Mouse (Mus musculus): Measurements from ENCODE around the gene Gm45234. TPM values are rescaled to one million over a fixed set of nuclear protein-coding genes. Genes with fewer than 3 reads are reported as not detected.

Gm45234 gene
- polyA plus RNA-seq (2017; shearing (Covaris generic)), result not detected

DNA sequence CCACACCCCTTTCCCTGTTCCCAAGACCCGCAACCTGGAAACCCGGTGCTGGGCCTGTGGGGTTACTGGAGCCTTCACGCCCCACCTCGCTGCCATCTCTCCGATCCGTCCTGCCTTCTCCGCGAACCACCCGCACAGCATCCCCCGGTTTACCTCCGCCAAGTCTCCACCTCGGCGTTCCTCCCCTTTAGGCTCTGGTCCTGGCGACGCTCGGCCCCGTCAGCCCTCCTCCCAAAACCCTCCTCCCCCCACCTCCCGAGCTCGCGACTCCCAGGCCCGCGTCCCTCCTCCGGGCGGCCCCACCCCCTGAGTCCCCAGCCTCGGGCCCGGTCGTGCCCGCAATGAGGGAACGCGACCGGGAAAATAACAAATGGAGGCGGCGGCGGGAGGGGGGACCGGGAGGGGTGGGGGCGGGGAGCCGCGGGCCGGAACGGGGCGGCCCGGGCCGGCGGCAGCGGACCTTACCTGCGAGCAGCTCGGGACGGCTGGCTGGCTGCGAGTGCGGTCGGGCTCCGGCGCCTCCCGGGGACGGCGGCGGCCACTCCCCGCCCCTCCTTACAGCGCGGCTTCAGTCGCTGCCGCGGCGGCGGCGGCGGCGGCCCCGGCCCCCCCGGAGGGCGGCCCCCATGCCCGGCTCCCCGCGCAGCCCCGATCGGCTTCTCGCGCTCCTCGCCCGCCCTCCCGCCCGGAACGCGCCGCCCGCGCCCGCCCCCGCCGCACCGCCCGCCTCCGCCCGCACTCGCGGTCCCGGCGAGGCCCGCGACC lies at the start of gene Gm45234, which contains the start of gene Atn1:
Gene Gm45234 (minus strand): TSS at position 191 of the 765 bp plus-strand sequence.
Gene Atn1 (minus strand): TSS at position 694 of the 765 bp plus-strand sequence.

DNA sequence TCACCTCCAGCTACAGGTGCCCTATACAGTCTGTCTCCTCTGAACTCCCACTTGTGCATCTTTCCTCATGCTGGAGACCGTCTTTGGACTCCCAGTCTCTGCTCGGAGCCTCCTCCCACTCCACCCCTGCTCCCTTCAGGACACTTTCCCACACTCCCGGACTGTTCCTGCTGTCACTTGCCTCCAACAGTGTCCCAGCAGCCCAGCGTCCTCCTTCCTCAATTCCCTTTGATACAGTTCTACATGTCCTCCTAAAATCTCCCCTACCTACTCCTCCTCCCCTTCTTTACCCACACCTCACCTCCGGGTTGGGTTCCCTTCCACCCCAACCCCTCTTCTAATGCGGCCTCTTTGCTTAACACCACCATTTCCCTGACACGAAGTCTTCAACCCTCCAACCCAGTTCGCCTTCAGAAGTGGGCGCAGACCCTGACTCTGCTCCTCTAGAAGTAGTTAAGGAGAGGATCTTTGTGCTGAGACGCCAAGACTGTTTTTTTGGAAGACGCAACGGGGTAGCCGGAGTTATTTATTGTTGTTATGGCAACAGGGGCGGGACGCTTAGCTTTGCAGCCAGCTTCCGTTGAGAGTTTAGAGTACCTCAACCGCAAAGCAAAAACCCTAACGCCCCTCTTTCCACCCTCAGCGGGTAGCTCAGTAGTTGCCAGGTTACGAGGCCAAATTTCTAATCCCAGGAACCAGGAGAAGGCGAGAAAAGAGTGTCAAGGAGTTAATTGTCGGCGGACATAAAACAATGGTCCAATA lies 23.6 kb upstream of the Gm45234 start, which contains the start of gene Lrrc23:
Gene Lrrc23 (minus strand): TSS at position 506 of the 762 bp plus-strand sequence.

DNA sequence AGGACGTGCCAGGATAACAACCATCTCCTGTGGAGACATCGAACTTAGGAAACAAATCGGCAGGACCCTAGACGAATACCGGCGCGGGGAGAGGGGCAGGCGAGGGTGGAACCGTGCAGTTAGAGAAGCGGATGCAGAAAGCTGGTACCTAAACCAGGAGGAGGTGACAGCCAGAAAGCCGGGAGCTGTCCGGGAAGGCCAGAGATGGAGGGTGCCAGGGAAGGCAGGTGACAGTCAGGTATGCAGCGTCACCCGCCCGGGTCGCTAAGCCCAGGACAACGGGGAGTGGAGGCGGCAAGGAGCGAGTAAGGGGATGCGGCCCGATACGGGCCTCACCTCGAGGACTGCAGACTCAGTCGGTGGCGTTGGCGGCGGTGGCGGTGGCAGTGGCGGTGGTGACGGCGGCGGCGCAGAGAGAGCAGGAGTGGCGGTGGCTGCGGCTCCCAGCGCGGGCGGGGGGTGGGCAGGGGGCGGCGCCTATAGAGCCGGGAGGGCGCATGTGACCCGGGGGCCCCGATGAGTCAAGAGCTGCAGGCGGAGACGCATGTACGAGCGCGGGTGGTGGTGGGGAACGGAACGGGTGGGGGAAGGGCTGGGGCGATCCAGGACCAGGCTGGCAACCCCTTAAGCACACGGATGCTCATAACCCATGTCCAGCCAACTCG lies 13.4 kb upstream of the Gm45234 start, which contains the start of gene Eno2:
Gene Eno2 (minus strand): TSS at position 573 of the 665 bp plus-strand sequence.

DNA sequence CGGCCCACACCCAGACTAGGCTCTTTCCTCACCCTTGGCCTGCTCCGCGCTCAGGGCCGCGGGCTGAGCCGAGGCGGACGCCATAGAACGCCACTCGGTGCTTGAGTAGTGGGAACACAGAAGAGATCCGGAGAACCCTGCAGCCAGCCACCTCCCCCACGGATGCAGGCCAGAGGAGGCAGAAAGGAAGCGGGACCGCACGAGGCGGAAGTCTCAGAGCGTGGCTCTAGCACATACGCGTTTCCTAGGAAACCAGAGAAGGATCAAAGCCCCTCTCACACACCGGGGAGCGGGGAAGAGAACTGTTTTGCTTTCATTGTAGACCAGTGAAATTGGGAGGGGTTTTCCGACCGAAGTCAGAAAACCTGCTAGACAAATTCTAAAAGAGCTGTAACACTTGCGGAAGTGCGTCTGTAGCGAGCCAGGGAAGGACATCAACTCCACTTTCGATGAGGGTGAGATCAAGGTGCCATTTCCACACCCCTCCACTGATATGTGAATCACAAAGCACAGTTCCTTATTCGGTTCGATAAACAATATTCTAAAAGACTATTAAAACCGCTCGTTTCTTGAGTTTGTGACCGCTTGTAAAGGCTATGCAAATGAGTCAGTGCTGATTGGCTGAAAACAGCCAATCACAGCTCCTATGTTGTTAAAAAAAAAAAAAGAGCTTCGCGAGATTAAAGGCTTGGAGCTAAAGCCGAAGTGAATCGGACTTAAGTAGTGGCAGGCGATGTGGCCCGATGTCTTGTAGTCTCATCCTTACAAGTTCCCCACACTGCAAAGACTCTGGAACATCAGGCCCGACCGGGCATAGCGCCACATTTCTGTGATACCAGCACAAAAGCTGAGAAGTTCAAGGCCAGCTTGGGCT lies 14.7 kb downstream of the Gm45234 start, which contains the start of gene Grcc10:
Gene Grcc10 (minus strand): TSS at position 487 of the 874 bp plus-strand sequence.

DNA sequence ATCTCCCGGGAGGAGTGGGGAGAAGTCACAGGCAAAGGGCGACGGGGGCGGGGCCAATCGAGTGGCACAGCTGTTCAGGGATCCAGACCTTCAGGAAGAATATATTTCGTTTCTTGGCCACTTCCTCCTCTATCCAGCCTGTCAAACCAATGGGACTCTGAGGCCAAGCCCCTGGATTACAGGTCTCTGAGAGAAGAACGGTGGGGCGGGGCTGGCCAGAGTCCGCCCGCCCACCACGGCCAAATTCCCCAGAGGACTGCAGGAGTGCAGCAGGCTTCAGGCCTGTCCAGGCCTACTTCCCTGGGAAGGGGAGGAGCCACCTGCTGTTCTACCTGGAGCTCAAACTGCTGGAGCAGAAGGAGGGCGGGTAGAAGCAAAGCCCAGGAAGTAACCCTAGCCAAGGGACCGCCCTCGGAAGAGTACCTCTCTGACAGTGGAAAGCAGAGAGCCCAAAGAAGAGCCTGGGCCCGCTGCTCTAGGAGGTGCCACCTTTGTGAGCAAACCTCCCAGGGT lies 17.3 kb downstream of the Gm45234 start, which contains the start of gene Ptpn6:
Gene Ptpn6 (minus strand): TSS at position 204 of the 513 bp plus-strand sequence.

DNA sequence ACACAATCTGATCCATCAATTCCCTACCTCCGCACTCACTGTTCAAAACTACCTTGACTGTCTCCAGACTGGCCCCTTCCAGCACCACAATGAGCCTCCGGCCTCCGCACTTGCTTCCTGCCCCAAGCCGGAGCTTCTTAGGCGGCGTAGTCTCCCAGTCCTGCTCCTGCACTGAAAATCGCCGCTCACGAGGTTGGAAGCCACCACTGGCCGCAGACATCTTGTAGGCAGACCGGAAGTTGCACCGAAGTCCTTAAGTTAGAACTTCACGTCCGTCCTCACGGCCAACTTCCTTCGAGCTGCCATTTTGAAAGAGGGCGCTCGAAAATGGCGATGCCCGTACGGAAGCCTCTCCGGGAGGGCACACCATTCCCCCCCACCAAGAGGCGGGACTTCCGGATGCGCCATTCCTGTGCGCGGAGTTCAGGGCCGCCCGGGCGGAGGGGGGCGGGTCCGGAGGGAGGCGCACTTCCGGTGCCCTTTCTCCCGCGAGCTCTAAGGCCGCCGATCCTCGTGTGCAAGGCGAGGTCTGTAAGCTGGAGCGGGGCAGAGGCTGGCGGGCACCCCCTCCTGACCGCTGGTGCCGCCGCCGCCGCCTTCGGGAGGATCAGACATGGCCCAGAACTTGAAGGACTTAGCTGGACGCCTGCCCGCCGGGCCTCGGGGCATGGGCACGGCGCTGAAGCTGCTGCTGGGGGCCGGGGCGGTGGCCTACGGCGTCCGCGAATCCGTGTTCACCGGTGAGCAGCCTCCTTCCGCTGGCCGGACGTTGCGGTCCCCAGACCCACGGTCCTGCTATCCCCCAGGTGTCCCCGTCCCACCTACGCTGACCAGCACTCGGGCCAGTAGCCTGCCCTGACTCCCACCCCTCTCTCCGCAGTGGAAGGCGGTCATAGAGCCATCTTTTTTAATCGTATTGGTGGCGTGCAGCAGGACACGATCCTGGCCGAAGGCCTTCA lies 43.7 kb downstream of the Gm45234 start, which contains the start of the genes Emg1 and Phb2:
Gene Emg1 (minus strand): TSS at position 355 of the 959 bp plus-strand sequence.
Gene Phb2 (plus strand): TSS at position 513 of the 959 bp plus-strand sequence.

Other genes starting within 250 kb of the Gm45234 start
- 0.17 TPM for gene C1ra, start 243.6 kb downstream of the Gm45234 start, polyA plus RNA-seq (2017; shearing (Covaris generic))
- not detected for gene C1s1, start 213.7 kb downstream of the Gm45234 start, polyA plus RNA-seq (2017; shearing (Covaris generic))
- not detected for gene C1rb, start 185.7 kb downstream of the Gm45234 start, polyA plus RNA-seq (2017; shearing (Covaris generic))
- gene C1s2, start 119.9 kb downstream of the Gm45234 start, polyA plus RNA-seq (2017; shearing (Covaris generic)), result not detected
- 77.1 TPM for gene Lpcat3, start 93.0 kb downstream of the Gm45234 start, polyA plus RNA-seq (2017; shearing (Covaris generic))
- 347 TPM for gene Emg1, start 43.8 kb downstream of the Gm45234 start, polyA plus RNA-seq (2017; shearing (Covaris generic))
- gene Phb2, start 43.7 kb downstream of the Gm45234 start, polyA plus RNA-seq (2017; shearing (Covaris generic)), result 140 TPM
- 357 TPM for gene Ptpn6, start 17.3 kb downstream of the Gm45234 start, polyA plus RNA-seq (2017; shearing (Covaris generic))
- gene Grcc10, start 14.6 kb downstream of the Gm45234 start, polyA plus RNA-seq (2017; shearing (Covaris generic)), result 578 TPM
- gene Atn1, start 503 bp upstream of the Gm45234 start, polyA plus RNA-seq (2017; shearing (Covaris generic)), result 3.1 TPM
- gene Eno2, start 13.7 kb upstream of the Gm45234 start, polyA plus RNA-seq (2017; shearing (Covaris generic)), result 5.0 TPM
- 2.5 TPM for gene Lrrc23, start 23.7 kb upstream of the Gm45234 start, polyA plus RNA-seq (2017; shearing (Covaris generic))
- gene Spsb2, start 52.6 kb upstream of the Gm45234 start, polyA plus RNA-seq (2017; shearing (Covaris generic)), result 8.1 TPM
- 133 TPM for gene Tpi1, start 58.3 kb upstream of the Gm45234 start, polyA plus RNA-seq (2017; shearing (Covaris generic))
- gene Usp5, start 73.5 kb upstream of the Gm45234 start, polyA plus RNA-seq (2017; shearing (Covaris generic)), result 133 TPM
- 8.8 TPM for gene Cdca3, start 73.5 kb upstream of the Gm45234 start, polyA plus RNA-seq (2017; shearing (Covaris generic))
- not detected for gene Gnb3, start 84.3 kb upstream of the Gm45234 start, polyA plus RNA-seq (2017; shearing (Covaris generic))
- gene P3h3, start 101.7 kb upstream of the Gm45234 start, polyA plus RNA-seq (2017; shearing (Covaris generic)), result 0.10 TPM
- gene Gpr162, start 108.0 kb upstream of the Gm45234 start, polyA plus RNA-seq (2017; shearing (Covaris generic)), result 0.43 TPM
- gene Cd4, start 132.2 kb upstream of the Gm45234 start, polyA plus RNA-seq (2017; shearing (Covaris generic)), result 308 TPM
- gene Lag3, start 155.7 kb upstream of the Gm45234 start, polyA plus RNA-seq (2017; shearing (Covaris generic)), result 4.4 TPM
- gene Ptms, start 164.1 kb upstream of the Gm45234 start, polyA plus RNA-seq (2017; shearing (Covaris generic)), result 10.0 TPM
- gene Mlf2, start 175.4 kb upstream of the Gm45234 start, polyA plus RNA-seq (2017; shearing (Covaris generic)), result 107 TPM
- gene Cops7a, start 209.5 kb upstream of the Gm45234 start, polyA plus RNA-seq (2017; shearing (Covaris generic)), result 116 TPM
- gene Pianp, start 240.7 kb upstream of the Gm45234 start, polyA plus RNA-seq (2017; shearing (Covaris generic)), result 0.42 TPM